Mouse (Mus musculus): ENCODE results near the gene Aff3. TPM values are rescaled to one million over a fixed set of nuclear protein-coding genes. Genes with fewer than 3 reads are reported as not detected.

The Aff3 gene
- total RNA-seq, 1 experiment, result 1.7 TPM

- in situ Hi-C loops (cut with MboI; ENCODE audit: low sequenced_read_pairs in 2 of 2, unreplicated experiment in 2 of 2), result no loop called here
- TF ChIP-seq MAFK (IDR thresholded peaks at IDR 0.05; ENCODE audit: insufficient read depth, low read depth, low read length) (no peak), ZNF384 (IDR thresholded peaks at IDR 0.05; ENCODE audit: low read depth, low read length) (no peak), ZC3H11A (IDR thresholded peaks at IDR 0.05; ENCODE audit: borderline replicate concordance, low read depth, low read length) (no peak), HCFC1 (IDR thresholded peaks at IDR 0.05; ENCODE audit: borderline replicate concordance, insufficient read depth, low read length) (no peak), CHD2 (IDR thresholded peaks at IDR 0.05; ENCODE audit: low read depth, low read length) (no peak)
Measured at GRCm38 (mm10) chr1:38332919-38333318, 331.8 kb downstream of the Aff3 start.

GRCm38 (mm10) chr1:38324206-38324605 is 340.5 kb downstream of the Aff3 start:
- Histone ChIP-seq H3K9ac (ENCODE audit: insufficient read depth, low read depth, low read length, poor library complexity, severe bottlenecking) (no peak overlapping the region), H3K36me3 (ENCODE audit: control insufficient read depth, insufficient read depth, low read length, poor library complexity, severe bottlenecking) (no peaks in the 10 kb centered on the region), H3K9me3 (ENCODE audit: control insufficient read depth, insufficient read depth, low read depth, low read length) (no peaks in the 10 kb centered on the region), H3K4me1 (ENCODE audit: control insufficient read depth in 2 of 2, insufficient read depth in 2 of 2, low read length in 2 of 2, poor library complexity in 1 of 2) (no peaks in the 10 kb centered on the region; a peak in 1 of 4 replicates), H3K27ac (ENCODE audit: insufficient read depth, low read depth, low read length, poor library complexity, severe bottlenecking) (no peak overlapping the region), H3K4me3 (ENCODE audit: insufficient read depth in 1 of 2, low read depth in 1 of 2, low read length in 2 of 2, poor library complexity in 1 of 2, severe bottlenecking in 1 of 2) (no peak overlapping the region)
- in situ Hi-C loops (cut with MboI; ENCODE audit: low sequenced_read_pairs in 2 of 2, unreplicated experiment in 2 of 2), result no loop called here
- TF ChIP-seq ZC3H11A (IDR thresholded peaks at IDR 0.05; ENCODE audit: borderline replicate concordance, low read depth, low read length) (no peak), HCFC1 (IDR thresholded peaks at IDR 0.05; ENCODE audit: borderline replicate concordance, insufficient read depth, low read length) (no peak), CHD2 (IDR thresholded peaks at IDR 0.05; ENCODE audit: low read depth, low read length) (no peak), ZNF384 (IDR thresholded peaks at IDR 0.05; ENCODE audit: low read depth, low read length) (no peak), MAFK (IDR thresholded peaks at IDR 0.05; ENCODE audit: insufficient read depth, low read depth, low read length) (no peak)
- no peak for DNase-seq (ENCODE audit: low read depth, low spot score)

More at GRCm38 (mm10) chr1:38332919-38333318, 331.8 kb downstream of the Aff3 start:
- H3K27ac ChIP-seq (ENCODE audit: insufficient read depth, low read depth, low read length, poor library complexity, severe bottlenecking), result no peak overlapping the region
- no peak for DNase-seq (ENCODE audit: low read depth, low spot score)
- no peaks in the 10 kb centered on the region for H3K36me3 ChIP-seq (ENCODE audit: control insufficient read depth, insufficient read depth, low read length, poor library complexity, severe bottlenecking)
- H3K4me1 ChIP-seq (ENCODE audit: control insufficient read depth in 2 of 2, insufficient read depth in 2 of 2, low read length in 2 of 2, poor library complexity in 1 of 2), result no peaks in the 10 kb centered on the region
- no peak overlapping the region for H3K4me3 ChIP-seq (ENCODE audit: insufficient read depth in 1 of 2, low read depth in 1 of 2, low read length in 2 of 2, poor library complexity in 1 of 2, severe bottlenecking in 1 of 2)
- no peak overlapping the region for H3K9ac ChIP-seq (ENCODE audit: insufficient read depth, low read depth, low read length, poor library complexity, severe bottlenecking)
- no peaks in the 10 kb centered on the region for H3K9me3 ChIP-seq (ENCODE audit: control insufficient read depth, insufficient read depth, low read depth, low read length)

GRCm38 (mm10) chr1:38321861-38322260 is 342.9 kb downstream of the Aff3 start:
- TF ChIP-seq ZNF384 (IDR thresholded peaks at IDR 0.05; ENCODE audit: low read depth, low read length) (no peak), CHD2 (IDR thresholded peaks at IDR 0.05; ENCODE audit: low read depth, low read length) (no peak), HCFC1 (IDR thresholded peaks at IDR 0.05; ENCODE audit: borderline replicate concordance, insufficient read depth, low read length) (no peak)
- Histone ChIP-seq H3K9me3 (ENCODE audit: control insufficient read depth, insufficient read depth, low read depth, low read length) (no peaks in the 10 kb centered on the region), H3K4me3 (ENCODE audit: insufficient read depth in 1 of 2, low read depth in 1 of 2, low read length in 2 of 2, poor library complexity in 1 of 2, severe bottlenecking in 1 of 2) (no peak overlapping the region), H3K9ac (ENCODE audit: insufficient read depth, low read depth, low read length, poor library complexity, severe bottlenecking) (no peak overlapping the region), H3K4me1 (ENCODE audit: control insufficient read depth in 2 of 2, insufficient read depth in 2 of 2, low read length in 2 of 2, poor library complexity in 1 of 2) (no peaks in the 10 kb centered on the region; a peak in 1 of 4 replicates), H3K36me3 (ENCODE audit: control insufficient read depth, insufficient read depth, low read length, poor library complexity, severe bottlenecking) (no peaks in the 10 kb centered on the region), H3K27ac (ENCODE audit: insufficient read depth, low read depth, low read length, poor library complexity, severe bottlenecking) (no peak overlapping the region)
- in situ Hi-C loops (cut with MboI; ENCODE audit: low sequenced_read_pairs in 2 of 2, unreplicated experiment in 2 of 2), result no loop called here
- DNase-seq (ENCODE audit: low read depth, low spot score), result no peak

- no peak for TF ChIP-seq CHD2 (IDR thresholded peaks at IDR 0.05; ENCODE audit: low read depth, low read length)
- no peak for TF ChIP-seq MAFK (IDR thresholded peaks at IDR 0.05; ENCODE audit: insufficient read depth, low read depth, low read length)
- no peak for TF ChIP-seq HCFC1 (IDR thresholded peaks at IDR 0.05; ENCODE audit: borderline replicate concordance, insufficient read depth, low read length)
- TF ChIP-seq ZC3H11A (IDR thresholded peaks at IDR 0.05; ENCODE audit: borderline replicate concordance, low read depth, low read length), result no peak
- TF ChIP-seq ZNF384 (IDR thresholded peaks at IDR 0.05; ENCODE audit: low read depth, low read length), result no peak
- no peak overlapping the region for H3K27ac ChIP-seq (ENCODE audit: insufficient read depth, low read depth, low read length, poor library complexity, severe bottlenecking)
Measured at GRCm38 (mm10) chr1:38320971-38321305, 343.8 kb downstream of the Aff3 start.

More at GRCm38 (mm10) chr1:38320971-38321305, 343.8 kb downstream of the Aff3 start:
- Histone ChIP-seq H3K9me3 (ENCODE audit: control insufficient read depth, insufficient read depth, low read depth, low read length) (no peaks in the 10 kb centered on the region), H3K4me3 (ENCODE audit: insufficient read depth in 1 of 2, low read depth in 1 of 2, low read length in 2 of 2, poor library complexity in 1 of 2, severe bottlenecking in 1 of 2) (no peak overlapping the region), H3K4me1 (ENCODE audit: control insufficient read depth in 2 of 2, insufficient read depth in 2 of 2, low read length in 2 of 2, poor library complexity in 1 of 2) (no peaks in the 10 kb centered on the region; a peak in 1 of 4 replicates), H3K36me3 (ENCODE audit: control insufficient read depth, insufficient read depth, low read length, poor library complexity, severe bottlenecking) (no peaks in the 10 kb centered on the region), H3K9ac (ENCODE audit: insufficient read depth, low read depth, low read length, poor library complexity, severe bottlenecking) (no peak overlapping the region)
- DNase-seq (ENCODE audit: low read depth, low spot score), result no peak
- in situ Hi-C loops (cut with MboI; ENCODE audit: low sequenced_read_pairs in 2 of 2, unreplicated experiment in 2 of 2), result no loop called here
